14 mouse cellular contexts compared by ENCODE assay signal in the genomic region with DNA sequence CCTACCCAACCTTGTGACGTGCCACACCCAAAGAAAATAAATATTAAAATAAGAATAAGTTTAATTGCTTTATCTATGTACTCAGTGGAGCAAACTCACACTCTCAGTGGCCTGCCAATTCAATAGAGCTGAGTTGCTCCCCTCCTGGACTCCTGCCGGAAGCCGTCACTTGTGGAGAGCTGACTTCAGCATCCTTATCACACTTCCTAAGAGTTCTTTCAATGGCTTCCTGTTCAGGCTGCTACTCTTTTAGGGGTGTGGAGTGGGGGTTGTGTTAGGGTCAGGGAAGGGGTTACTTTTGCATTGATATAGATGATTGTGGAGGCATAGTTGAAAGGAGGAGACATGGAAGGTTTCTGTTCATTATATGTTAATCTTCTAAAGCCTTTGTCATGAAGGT.
DNase-seq lines count a peak whose midpoint lies in the region; ATAC-seq and TF ChIP-seq lines count a peak whose summit lies in the region.
"Had no signal": no experiment of that assay in that cellular context is flagged by ENCODE, and none has a peak within 500 bp of the region (broad histone marks: within the 10 kb centered on the region; RNA-seq: fewer than 3 reads in every experiment).

No protein-coding gene starts in this region.

- 31% methylated on average over 3 of the region's 3 CpGs for WGBS in heart, embryonic 10.5 days
- 79% methylated on average over 3 of the region's 3 CpGs for WGBS in midbrain, embryonic 11.5 days
- WGBS in midbrain, embryonic 16.5 days = 91% methylated on average over 3 of the region's 3 CpGs
- WGBS in thymus, adult 2 months = 95% methylated on average over 3 of the region's 3 CpGs

- H3K27ac ChIP-seq in heart, embryonic 10.5 days = 0 out of 2 replicates have a peak overlapping the region, but pooled peaks have one; percentile 16
- no peak overlapping the region for H3K27ac ChIP-seq in midbrain, embryonic 11.5 days (ENCODE audit: low read depth, low read length)
- H3K27ac ChIP-seq in midbrain, embryonic 16.5 days (ENCODE audit: low read length) = no peak overlapping the region
- no peak overlapping the region for H3K27ac ChIP-seq in thymus, adult 2 months (ENCODE audit: control insufficient read depth, insufficient read depth, low read length)
- H3K27ac ChIP-seq: hindbrain, embryonic 10.5 days; liver, embryonic 13.5 days had no signal

- TF ChIP-seq CTCF in thymus, adult 2 months (IDR thresholded peaks at IDR 0.05; ENCODE audit: borderline replicate concordance, control insufficient read depth, extremely low read depth, insufficient read depth, low read length, poor library complexity) = no peak

- H3K36me3 ChIP-seq in heart, embryonic 10.5 days = no peaks in the 10 kb centered on the region
- no peaks in the 10 kb centered on the region for H3K36me3 ChIP-seq in midbrain, embryonic 11.5 days (ENCODE audit: control insufficient read depth, insufficient read depth, low read length)
- H3K36me3 ChIP-seq in midbrain, embryonic 16.5 days (ENCODE audit: control insufficient read depth, insufficient read depth, low read length) = no peaks in the 10 kb centered on the region
- no peaks in the 10 kb centered on the region for H3K36me3 ChIP-seq in thymus, adult 2 months (ENCODE audit: control insufficient read depth, insufficient read depth, low read length)
- H3K36me3 ChIP-seq: hindbrain, embryonic 10.5 days; liver, embryonic 13.5 days had no signal

- no peaks in the 10 kb centered on the region for H3K27me3 ChIP-seq in heart, embryonic 10.5 days (ENCODE audit: insufficient read depth, poor library complexity, severe bottlenecking)
- H3K27me3 ChIP-seq in midbrain, embryonic 11.5 days (ENCODE audit: control insufficient read depth, insufficient read depth, low read length) = no peaks in the 10 kb centered on the region
- H3K27me3 ChIP-seq in midbrain, embryonic 16.5 days (ENCODE audit: control insufficient read depth, insufficient read depth, low read depth, low read length) = no peaks in the 10 kb centered on the region
- H3K27me3 ChIP-seq in thymus, adult 2 months (ENCODE audit: control insufficient read depth, insufficient read depth, low read length) = 0 out of 2 replicates have a peak, but pooled peaks cover 2% of the 10 kb centered on the region
- H3K27me3 ChIP-seq: liver, embryonic 13.5 days had no signal

- no peak for TF ChIP-seq POLR2A in thymus, adult 2 months (IDR thresholded peaks at IDR 0.05; ENCODE audit: control insufficient read depth, extremely low read depth, insufficient read depth, low read length, poor library complexity)

- no peaks in the 10 kb centered on the region for H3K9me3 ChIP-seq in heart, embryonic 10.5 days
- H3K9me3 ChIP-seq in midbrain, embryonic 11.5 days (ENCODE audit: control insufficient read depth, low read length) = no peaks in the 10 kb centered on the region
- 0 out of 2 replicates have a peak, but pooled peaks cover 5% of the 10 kb centered on the region for H3K9me3 ChIP-seq in midbrain, embryonic 16.5 days (replicated peaks; ENCODE audit: control insufficient read depth, low read length, poor library complexity, severe bottlenecking)

- no peak overlapping the region for H3K4me3 ChIP-seq in heart, embryonic 10.5 days
- no peak overlapping the region for H3K4me3 ChIP-seq in midbrain, embryonic 11.5 days (ENCODE audit: low read depth, low read length)
- H3K4me3 ChIP-seq in midbrain, embryonic 16.5 days (ENCODE audit: low read depth, low read length) = no peak overlapping the region
- no peak overlapping the region for H3K4me3 ChIP-seq in thymus, adult 2 months (ENCODE audit: control insufficient read depth, insufficient read depth, low read length)
- H3K4me3 ChIP-seq: hindbrain, embryonic 10.5 days; liver, embryonic 13.5 days had no signal

- peaks cover 14% of the 10 kb centered on the region; the same call in 1 of the 2 replicates for H3K4me1 ChIP-seq in heart, embryonic 10.5 days
- H3K4me1 ChIP-seq in midbrain, embryonic 11.5 days (ENCODE audit: control insufficient read depth, insufficient read depth, low read length) = no peaks in the 10 kb centered on the region
- H3K4me1 ChIP-seq in midbrain, embryonic 16.5 days (ENCODE audit: control insufficient read depth, insufficient read depth, low read length) = no peaks in the 10 kb centered on the region
- peaks cover 2% of the 10 kb centered on the region; the same call in 1 of the 2 replicates for H3K4me1 ChIP-seq in thymus, adult 2 months (replicated peaks; ENCODE audit: control insufficient read depth, insufficient read depth, low read length)
- H3K4me1 ChIP-seq: hindbrain, embryonic 10.5 days; liver, embryonic 13.5 days had no signal

- H3K4me2 ChIP-seq in midbrain, embryonic 11.5 days = no peak overlapping the region
- H3K4me2 ChIP-seq in midbrain, embryonic 16.5 days (ENCODE audit: low read length) = no peak overlapping the region
- H3K4me2 ChIP-seq: liver, embryonic 13.5 days had no signal

- intact Hi-C loops in heart, postnatal 36 days (cut with DNase I) = loop anchor here (5.0 kb wide), 2 partner anchors 47 to 167 kb away; no protein-coding TSS in a partner anchor
- intact Hi-C loops in left cerebral cortex, postnatal 25 days (cut with DNase I) = no loop called here

- H3K9ac ChIP-seq in midbrain, embryonic 11.5 days (ENCODE audit: low read length) = no peak overlapping the region
- H3K9ac ChIP-seq in midbrain, embryonic 16.5 days (ENCODE audit: low read depth, low read length) = no peak overlapping the region
- H3K9ac ChIP-seq: forebrain, postnatal 0 days; liver, embryonic 13.5 days had no signal

- no peak for DNase-seq in heart, embryonic 10.5 days (ENCODE audit: low spot score)
- no peak for DNase-seq in heart, postnatal 36 days
- peak; percentile 76 for DNase-seq in midbrain, embryonic 11.5 days (ENCODE audit: low spot score, missing footprints)
- DNase-seq in lung, postnatal 14 days = peak; percentile 28
- no peak for DNase-seq in thymus, adult 2 months
- DNase-seq in testis, postnatal 10 days (ENCODE audit: low spot score) = no peak
- DNase-seq in left cerebral cortex, postnatal 25 days (ENCODE audit: low spot score in 2 of 2) = no peak
- DNase-seq: cerebellum, adult 11-12 months; embryo, embryonic 11 days; forebrain, postnatal 0 days; layer of hippocampus, adult 9-11 months; liver, embryonic 13.5 days had no signal

- no peak for ATAC-seq in midbrain, embryonic 11.5 days (ENCODE audit: low FRiP score)
- no peak for ATAC-seq in midbrain, embryonic 16.5 days
- ATAC-seq: forebrain, postnatal 0 days had no signal

Comparison
In these comparisons a context has a peak if more than half of its experiments do, and no peak if none do; other contexts are left out.
1. DNase-seq: peak in midbrain, embryonic 11.5 days (single experiment) and lung, postnatal 14 days (single experiment); none in heart, embryonic 10.5 days (single experiment), heart, postnatal 36 days (0 of 2), thymus, adult 2 months (single experiment), testis, postnatal 10 days (single experiment) and left cerebral cortex, postnatal 25 days (0 of 2).